Comparison of ENCODE assay signal across 25 mouse cellular contexts in genomic region chr3:122986906-122987305, GRCm38 (mm10). TPM values are rescaled to one million over a fixed set of nuclear protein-coding genes. Genes with fewer than 3 reads are reported as not detected.
A peak's percentile ranks its signal among the peaks of the same experiment; 100 is the strongest.
DNase-seq lines count a peak whose midpoint lies in the region; ATAC-seq and TF ChIP-seq lines count a peak whose summit lies in the region.
"Had no signal": no experiment of that assay in that cellular context is flagged by ENCODE, and none has a peak within 500 bp of the region (broad histone marks: within the 10 kb centered on the region; RNA-seq: fewer than 3 reads in every experiment).

No protein-coding gene starts in this region.

- H3K4me2 ChIP-seq in heart, embryonic 13.5 days: no peak overlapping the region
- no peak overlapping the region for H3K4me2 ChIP-seq in kidney, embryonic 15.5 days
- H3K4me2 ChIP-seq in kidney, embryonic 14.5 days (replicated peaks; ENCODE audit: low read depth, low read length): no peak overlapping the region
- no peak overlapping the region for H3K4me2 ChIP-seq in CH12.LX (ENCODE audit: insufficient read depth, low read depth, poor library complexity, severe bottlenecking)
- H3K4me2 ChIP-seq: embryonic facial prominence, embryonic 13.5 days; forebrain, embryonic 13.5 days; hindbrain, embryonic 14.5 days; liver, embryonic 13.5 days; neural tube, embryonic 12.5 days had no signal

- H3K79me2 ChIP-seq in CH12.LX (replicated peaks; ENCODE audit: control insufficient read depth, extremely low read depth, insufficient read depth, poor library complexity, severe bottlenecking): no peaks in the 10 kb centered on the region

- in situ Hi-C loops in CH12.LX (cut with MboI; ENCODE audit: low pct_ligation_motif_present, low pct_unique_long_range_greater_than_20kb, low sequenced_read_pairs): no loop called here

- peak; percentile 94 for TF ChIP-seq EP300 in CH12.LX (IDR thresholded peaks at IDR 0.05; ENCODE audit: low read length)

- TF ChIP-seq CTCF in CH12.LX (conservative IDR thresholded peaks at IDR 0.05 in 1 of 2, IDR thresholded peaks at IDR 0.05 in 1 of 2; ENCODE audit: low read depth in 2 of 2, low read length in 2 of 2): no peak

- TF ChIP-seq POLR2A in CH12.LX (IDR thresholded peaks at IDR 0.05; ENCODE audit: low read depth, low read length): no peak

- peak overlapping the region; percentile 97 for H3K27ac ChIP-seq in heart, embryonic 13.5 days (replicated peaks)
- H3K27ac ChIP-seq in kidney, embryonic 15.5 days: peak overlapping the region; percentile 54; the same call in 1 of the 2 replicates
- no peak overlapping the region for H3K27ac ChIP-seq in kidney, embryonic 14.5 days (ENCODE audit: low read depth, low read length)
- no peak overlapping the region for H3K27ac ChIP-seq in CH12.LX (ENCODE audit: insufficient read depth, low read depth)
- H3K27ac ChIP-seq: embryonic facial prominence, embryonic 13.5 days; forebrain, embryonic 13.5 days; hindbrain, embryonic 14.5 days; liver, embryonic 13.5 days; neural tube, embryonic 12.5 days had no signal

- H3K36me3 ChIP-seq in heart, embryonic 13.5 days: no peaks in the 10 kb centered on the region
- no peaks in the 10 kb centered on the region for H3K36me3 ChIP-seq in kidney, embryonic 15.5 days
- H3K36me3 ChIP-seq in kidney, embryonic 14.5 days (ENCODE audit: control insufficient read depth, insufficient read depth, low read length): no peaks in the 10 kb centered on the region
- H3K36me3 ChIP-seq in CH12.LX (replicated peaks in 1 of 2; ENCODE audit: control insufficient read depth in 1 of 2, insufficient read depth in 1 of 2, low read length in 1 of 2): no peaks in the 10 kb centered on the region
- H3K36me3 ChIP-seq: embryonic facial prominence, embryonic 13.5 days; liver, embryonic 13.5 days; neural tube, embryonic 12.5 days had no signal

- TF ChIP-seq RAD21 in CH12.LX (IDR thresholded peaks at IDR 0.05; ENCODE audit: low read depth, low read length): no peak

- DNase-seq in heart, adult 18-20 months: no peak
- DNase-seq in CH12.LX (ENCODE audit: extremely low read depth): peak; percentile 54
- peak; percentile 12 for DNase-seq in induced T-regulatory cell, adult 2 months (ENCODE audit: low read depth)
- DNase-seq in frontal cortex, postnatal 36 days (ENCODE audit: low spot score in 2 of 2): no peak
- DNase-seq: cerebellum, adult 2 months; cerebellum, postnatal 25 days; gastrocnemius, adult 2 months; heart, postnatal 14 days; liver, embryonic 13.5 days; lung, adult 2 months; midbrain, embryonic 14.5 days; retina, postnatal 1 day; right cerebral cortex, postnatal 25 days; spleen, adult 18-20 months; thymus, postnatal 36 days had no signal

- dilution Hi-C loops in CH12.LX (cut with MboI; ENCODE audit: extremely low pct_ligation_motif_present, extremely low pct_unique_long_range_greater_than_20kb, low sequenced_read_pairs): no loop called here

- H3K9me3 ChIP-seq in heart, embryonic 13.5 days: no peaks in the 10 kb centered on the region
- no peaks in the 10 kb centered on the region for H3K9me3 ChIP-seq in kidney, embryonic 15.5 days (replicated peaks)
- H3K9me3 ChIP-seq in kidney, embryonic 14.5 days (ENCODE audit: control insufficient read depth, low read length): no peaks in the 10 kb centered on the region
- peaks cover 11% of the 10 kb centered on the region for H3K9me3 ChIP-seq in CH12.LX (replicated peaks; ENCODE audit: low read length)
- H3K9me3 ChIP-seq: embryonic facial prominence, embryonic 13.5 days; forebrain, embryonic 13.5 days; liver, embryonic 13.5 days; megakaryocyte, embryonic 14.5 days; neural tube, embryonic 12.5 days had no signal

- no peaks in the 10 kb centered on the region for H3K27me3 ChIP-seq in heart, embryonic 13.5 days (replicated peaks)
- H3K27me3 ChIP-seq in kidney, embryonic 15.5 days: no peaks in the 10 kb centered on the region
- H3K27me3 ChIP-seq in kidney, embryonic 14.5 days (ENCODE audit: control insufficient read depth, insufficient read depth, low read length): no peaks in the 10 kb centered on the region
- no peaks in the 10 kb centered on the region for H3K27me3 ChIP-seq in CH12.LX (replicated peaks)
- H3K27me3 ChIP-seq: embryonic facial prominence, embryonic 13.5 days; forebrain, embryonic 13.5 days; liver, embryonic 13.5 days; neural tube, embryonic 12.5 days had no signal

- peaks cover 40% of the 10 kb centered on the region for H3K4me1 ChIP-seq in heart, embryonic 13.5 days
- H3K4me1 ChIP-seq in kidney, embryonic 15.5 days: peaks cover 24% of the 10 kb centered on the region
- H3K4me1 ChIP-seq in kidney, embryonic 14.5 days (ENCODE audit: control insufficient read depth, insufficient read depth, low read length): peaks cover 13% of the 10 kb centered on the region
- H3K4me1 ChIP-seq in CH12.LX (ENCODE audit: control insufficient read depth in 1 of 2, insufficient read depth in 2 of 2): peaks cover 0 to 8% of the 10 kb centered on the region in 2 experiments; a peak in 2 of 4 replicates
- H3K4me1 ChIP-seq: neural tube, embryonic 12.5 days had no signal

- H3K4me3 ChIP-seq in heart, embryonic 13.5 days: no peak overlapping the region
- H3K4me3 ChIP-seq in kidney, embryonic 15.5 days (replicated peaks): no peak overlapping the region
- H3K4me3 ChIP-seq in kidney, embryonic 14.5 days (ENCODE audit: low read length): no peak overlapping the region
- no peak overlapping the region for H3K4me3 ChIP-seq in CH12.LX (replicated peaks in 1 of 3; ENCODE audit: low read depth in 2 of 3, low read length in 2 of 3, poor library complexity in 1 of 3)
- H3K4me3 ChIP-seq: embryonic facial prominence, embryonic 13.5 days; forebrain, embryonic 13.5 days; gastrocnemius, adult 2 months; liver, embryonic 13.5 days; megakaryocyte, embryonic 14.5 days; neural tube, embryonic 12.5 days had no signal

- no peak overlapping the region for H3K9ac ChIP-seq in heart, embryonic 13.5 days
- H3K9ac ChIP-seq in kidney, embryonic 15.5 days: no peak overlapping the region
- no peak overlapping the region for H3K9ac ChIP-seq in kidney, embryonic 14.5 days (ENCODE audit: low read depth, low read length)
- no peak overlapping the region for H3K9ac ChIP-seq in CH12.LX (ENCODE audit: insufficient read depth, low read depth)
- H3K9ac ChIP-seq: embryonic facial prominence, embryonic 13.5 days; forebrain, embryonic 13.5 days; hindbrain, embryonic 14.5 days; liver, embryonic 13.5 days; neural tube, embryonic 12.5 days had no signal

- WGBS in heart, embryonic 13.5 days: 67% methylated on average over 11 of the region's 11 CpGs
- 85% methylated on average over 11 of the region's 11 CpGs for WGBS in kidney, embryonic 15.5 days
- 84% methylated on average over 11 of the region's 11 CpGs for WGBS in kidney, embryonic 14.5 days

- no peak for ATAC-seq in heart, embryonic 13.5 days (ENCODE audit: extremely low read depth, insufficient number of reproducible peaks, low FRiP score, low TSS enrichment)
- no peak for ATAC-seq in kidney, embryonic 15.5 days (replicated peaks; ENCODE audit: low FRiP score)
- no peak for ATAC-seq in kidney, embryonic 14.5 days (ENCODE audit: low FRiP score, low TSS enrichment)
- ATAC-seq: forebrain, embryonic 13.5 days; intestine, embryonic 16.5 days had no signal

TF ChIP-seq in CH12.LX, 34 proteins besides CTCF, POLR2A, EP300 and RAD21 (continues in another document):
- TF ChIP-seq ZC3H11A (IDR thresholded peaks at IDR 0.05; ENCODE audit: low read depth, low read length) (no peak), MEF2A (IDR thresholded peaks at IDR 0.05; ENCODE audit: borderline replicate concordance, low read depth, low read length) (peak; percentile 76), JUND (conservative IDR thresholded peaks at IDR 0.05; ENCODE audit: low read depth, low read length) (peak; percentile 98), MAFK (IDR thresholded peaks at IDR 0.05; ENCODE audit: insufficient replicate concordance, low read length) (peak; percentile 55; the same call in 1 of the 2 replicates), JUN (IDR thresholded peaks at IDR 0.05; ENCODE audit: insufficient read depth, low read depth, low read length) (peak; percentile 99), MXI1 (IDR thresholded peaks at IDR 0.05; ENCODE audit: low read depth, low read length) (peak; percentile 46; the same call in 1 of the 2 replicates), SIN3A (IDR thresholded peaks at IDR 0.05; ENCODE audit: low read length) (peak; percentile 50; the same call in 1 of the 2 replicates), SMC3 (IDR thresholded peaks at IDR 0.05; ENCODE audit: low read depth, low read length) (no peak), NELFE (IDR thresholded peaks at IDR 0.05; ENCODE audit: low read depth, low read length) (no peak), MAZ (IDR thresholded peaks at IDR 0.05; ENCODE audit: low read depth, low read length) (no peak), CHD2 (IDR thresholded peaks at IDR 0.05; ENCODE audit: low read length) (peak; percentile 53; the same call in 1 of the 2 replicates), TCF12 (IDR thresholded peaks at IDR 0.05; ENCODE audit: low read depth, low read length) (peak; percentile 55; the same call in 1 of the 2 replicates), ETS1 (conservative IDR thresholded peaks at IDR 0.05; ENCODE audit: low read depth, low read length) (peak; percentile 87), MYC (IDR thresholded peaks at IDR 0.05; ENCODE audit: low read depth, low read length) (peak; percentile 50; the same call in 1 of the 2 replicates), USF2 (conservative IDR thresholded peaks at IDR 0.05; ENCODE audit: low read depth, low read length) (no peak), IRF4 (IDR thresholded peaks at IDR 0.05; ENCODE audit: low read depth, low read length) (peak; percentile 91), BHLHE40 (IDR thresholded peaks at IDR 0.05; ENCODE audit: low read depth, low read length) (peak; percentile 98)

RNA-seq across cellular contexts. Expression of gene Usp53, which starts 2.6 kb away (rescaled TPM):
- polyA plus RNA-seq in heart, embryonic 13.5 days (2015; fragmentation: Nextera tagmentation; extraction: Ambion mirVana): 6.6 and 8.2 TPM in 2 replicates
- total RNA-seq in heart, adult 18-20 months (2021): 10 to 100 TPM in 1 of 2 experiments, 1 to 10 TPM in 1; 8.7 to 12.4 TPM
- 10.7 and 10.8 TPM in 2 replicates for polyA plus RNA-seq in kidney, embryonic 15.5 days (2015; fragmentation: Nextera tagmentation; extraction: Ambion mirVana)
- 7.1 and 16.4 TPM in 2 replicates for polyA plus RNA-seq in kidney, embryonic 14.5 days (2014; fragmentation: Nextera tagmentation; extraction: Ambion mirVana)
- total RNA-seq in CH12.LX (2012; rRNA removed): 0.08 TPM in 1 of 2 replicates, not detected in the other
- total RNA-seq in CH12.LX (2014; rRNA removed): 0.03 TPM in 1 of 2 replicates, not detected in the other
- polyA plus RNA-seq in CH12.LX (2012; ENCODE audit: insufficient read length, low read depth): not detected in 2 replicates

RNA-seq across cellular contexts. Expression of gene Myoz2, which starts 47.9 kb away (rescaled TPM):
- 166 and 204 TPM in 2 replicates for polyA plus RNA-seq in heart, embryonic 13.5 days (2015; fragmentation: Nextera tagmentation; extraction: Ambion mirVana)
- total RNA-seq in heart, adult 18-20 months (2021): 1,000 to 10,000 TPM; 1,411 to 1,554 TPM
- 2.2 and 6.7 TPM in 2 replicates for polyA plus RNA-seq in kidney, embryonic 15.5 days (2015; fragmentation: Nextera tagmentation; extraction: Ambion mirVana)
- 0.14 TPM in 1 of 2 replicates, not detected in the other for polyA plus RNA-seq in kidney, embryonic 14.5 days (2014; fragmentation: Nextera tagmentation; extraction: Ambion mirVana)
- not detected in 2 replicates for total RNA-seq in CH12.LX (2012; rRNA removed)
- total RNA-seq in CH12.LX (2014; rRNA removed): not detected in 2 replicates
- not detected in 2 replicates for polyA plus RNA-seq in CH12.LX (2012; ENCODE audit: insufficient read length, low read depth)
- total RNA-seq: adrenal gland, postnatal 14 days had no signal
- polyA plus RNA-seq: forebrain, embryonic 13.5 days; hindbrain, embryonic 14.5 days; midbrain, embryonic 14.5 days had no signal

Comparison
In these comparisons a context has a peak if more than half of its experiments do, and no peak if none do; other contexts are left out.
1. H3K27ac ChIP-seq: peak in heart, embryonic 13.5 days (single experiment) and kidney, embryonic 15.5 days (single experiment); none in kidney, embryonic 14.5 days (single experiment) and CH12.LX (single experiment).
2. DNase-seq: peak in CH12.LX (single experiment) and induced T-regulatory cell, adult 2 months (single experiment); none in heart, adult 18-20 months (0 of 2) and frontal cortex, postnatal 36 days (0 of 2).
3. RNA of gene Myoz2, which starts 47.9 kb away (polyA plus RNA-seq): 166 to 204 TPM in heart, embryonic 13.5 days; 2.2 to 6.7 TPM in kidney, embryonic 15.5 days, 0.14 TPM in kidney, embryonic 14.5 days and not detected in CH12.LX; every median in the first group is over 10 times any median in the second.